Mouse (Mus musculus) frontal cortex, postnatal 36 days (tissue): ENCODE measurements around the gene Pcsk4.

Experiments
- DNase-seq, 2 experiments: peaks; one replicate each; pipeline ENCODE4 v3.0.0; 2022; ENCODE audit warnings: low spot score in 2 of 2

Gene Pcsk4

DNA sequence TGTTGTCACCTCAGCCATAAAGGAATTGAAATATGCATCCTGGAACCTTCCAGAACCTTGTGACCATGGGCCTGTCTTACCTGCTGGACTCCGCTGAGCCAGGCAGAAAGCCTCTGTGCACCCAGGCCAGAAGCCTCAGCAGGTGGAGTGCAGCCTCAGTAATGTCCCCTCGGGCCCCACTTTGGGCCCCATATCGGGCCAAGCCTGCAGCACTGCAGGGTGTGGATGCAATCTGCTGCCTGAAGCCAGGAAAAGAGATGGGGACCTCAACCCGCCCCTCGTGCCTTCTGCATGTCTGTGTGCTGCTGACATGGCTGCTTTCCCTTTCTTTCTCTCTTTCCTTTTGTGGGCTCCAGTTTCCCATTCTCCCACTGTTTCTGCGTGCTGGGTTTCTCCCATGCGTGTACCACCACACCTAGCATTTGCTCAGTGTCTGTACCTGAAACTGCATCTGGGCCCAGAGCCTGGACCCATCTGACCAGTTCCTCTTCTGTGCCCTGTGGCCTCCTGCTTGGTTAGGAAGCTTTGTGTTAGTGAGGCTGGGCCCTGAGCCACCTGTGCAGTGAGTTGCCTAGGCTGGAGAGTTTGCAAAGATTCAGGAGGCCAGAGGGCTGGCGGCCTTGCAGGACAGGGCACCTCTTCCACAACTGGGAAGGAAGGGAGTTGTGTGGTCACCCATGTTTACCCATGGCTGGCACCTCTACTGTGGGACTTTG lies 57.3 kb downstream of the Pcsk4 start:
- no peak for DNase-seq
